Mouse (Mus musculus): ENCODE measurements around the gene App.

The App gene

GRCm38 (mm10) chr16:84969026-84969425 is 204.5 kb downstream of the App start:
- no peak for DNase-seq

- no peak for DNase-seq
Observed at GRCm38 (mm10) chr16:84966983-84967382, 206.6 kb downstream of the App start.

DNA sequence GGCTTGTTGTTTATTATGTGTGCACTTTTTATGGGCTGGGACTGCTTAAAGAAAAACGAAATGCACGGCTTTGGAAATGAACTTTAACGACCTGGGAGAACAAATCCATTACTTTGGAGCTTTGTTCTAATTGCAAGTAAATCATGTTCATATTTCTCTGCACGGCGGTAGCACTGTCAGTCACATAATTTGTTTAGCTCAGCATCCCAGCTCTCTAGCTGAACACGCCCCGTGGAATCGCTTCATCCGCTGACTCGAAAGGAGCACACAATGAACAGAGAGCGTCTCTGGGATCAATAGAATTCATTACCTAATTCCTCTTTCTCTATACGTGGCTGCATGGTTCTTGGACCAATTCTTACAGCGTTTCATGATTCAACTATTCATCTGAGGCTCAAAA is 207.5 kb downstream of the App start:
- DNase-seq = no peak

DNA sequence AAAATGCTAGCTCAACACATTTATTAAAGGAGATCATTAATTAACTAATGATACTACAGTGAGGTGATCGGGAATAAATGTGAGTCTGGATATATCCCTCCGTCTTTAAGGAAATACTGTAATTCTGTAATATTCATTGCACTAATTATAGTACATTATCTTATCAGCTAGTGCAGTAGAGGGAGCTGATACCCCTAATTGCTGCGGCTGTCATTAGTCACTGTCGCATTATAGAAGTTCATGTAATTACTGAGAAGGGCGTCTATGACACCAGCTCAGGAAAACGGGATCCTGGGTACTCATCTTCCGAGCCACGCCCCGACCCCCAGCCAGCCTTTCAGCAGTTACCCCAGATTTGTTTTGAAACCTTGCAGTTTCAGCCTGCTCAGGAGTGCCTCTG is 209.6 kb downstream of the App start:
- no peak for DNase-seq

GRCm38 (mm10) chr16:84963527-84963926 is 210.0 kb downstream of the App start:
- DNase-seq = no peak

- no peak for DNase-seq
Observed at GRCm38 (mm10) chr16:84957253-84957652, 216.3 kb downstream of the App start.

- DNase-seq = no peak
Observed at GRCm38 (mm10) chr16:84956690-84957089, 216.9 kb downstream of the App start.

- DNase-seq = no peak
Observed at GRCm38 (mm10) chr16:84955840-84956239, 217.7 kb downstream of the App start.

GRCm38 (mm10) chr16:84955204-84955839 is 218.2 kb downstream of the App start:
- peak; percentile 53 to 73 for DNase-seq

- DNase-seq = no peak
Observed at GRCm38 (mm10) chr16:84931024-84931423, 242.5 kb downstream of the App start.

GRCm38 (mm10) chr16:84927827-84928226 is 245.7 kb downstream of the App start:
- no peak for DNase-seq

DNA sequence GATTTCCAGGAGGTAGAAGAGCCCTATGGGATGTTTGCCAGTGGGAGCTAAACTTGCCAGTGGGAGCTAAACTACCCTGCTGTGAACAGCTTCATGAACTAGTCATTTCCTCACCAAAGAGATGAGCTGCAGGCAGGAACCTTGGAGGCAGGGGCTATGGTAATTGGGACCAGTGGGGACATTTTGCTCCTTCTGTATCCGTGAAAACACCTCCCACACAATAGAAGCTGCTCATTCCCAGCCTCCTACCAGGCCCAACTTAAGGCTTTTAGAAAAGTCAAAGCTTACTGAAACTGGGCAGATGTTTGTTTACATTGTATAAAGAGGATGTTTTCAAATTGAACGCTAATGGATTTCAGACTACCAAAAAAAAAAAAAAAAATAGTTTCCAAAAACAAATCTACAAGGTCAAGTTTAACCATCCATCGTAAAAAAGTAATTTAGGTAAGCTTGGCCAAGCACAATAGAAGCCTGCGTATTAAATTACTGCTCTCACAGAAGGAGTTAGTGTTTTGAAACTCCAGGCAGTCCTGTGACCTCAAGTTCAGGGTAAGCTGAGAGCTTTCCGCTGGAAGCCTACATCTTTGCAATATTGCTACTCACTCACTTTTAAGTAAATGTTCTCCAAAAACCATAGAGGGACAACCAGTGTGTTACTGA is 253.8 kb downstream of the App start:
- DNase-seq = no peak

DNA sequence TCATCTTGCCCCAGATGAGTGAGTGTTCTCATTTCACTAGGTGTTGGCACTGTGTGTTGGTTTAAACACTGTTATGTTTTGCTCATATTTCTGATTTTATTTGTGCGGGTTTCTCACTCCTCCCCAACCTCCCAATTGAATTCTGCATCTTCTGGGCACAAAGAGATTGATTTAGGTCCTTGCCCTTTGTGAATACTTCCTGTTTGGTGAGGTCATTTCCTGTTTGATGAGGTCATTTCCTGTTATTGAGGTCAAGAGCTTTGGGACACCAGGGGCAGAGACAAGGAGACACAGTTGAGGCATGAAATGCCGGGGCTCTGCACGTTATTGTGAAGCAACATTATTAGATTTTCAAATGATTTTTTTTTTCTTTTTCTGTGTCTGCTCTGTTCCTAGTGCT is 254.5 kb downstream of the App start:
- DNase-seq = no peak

DNA sequence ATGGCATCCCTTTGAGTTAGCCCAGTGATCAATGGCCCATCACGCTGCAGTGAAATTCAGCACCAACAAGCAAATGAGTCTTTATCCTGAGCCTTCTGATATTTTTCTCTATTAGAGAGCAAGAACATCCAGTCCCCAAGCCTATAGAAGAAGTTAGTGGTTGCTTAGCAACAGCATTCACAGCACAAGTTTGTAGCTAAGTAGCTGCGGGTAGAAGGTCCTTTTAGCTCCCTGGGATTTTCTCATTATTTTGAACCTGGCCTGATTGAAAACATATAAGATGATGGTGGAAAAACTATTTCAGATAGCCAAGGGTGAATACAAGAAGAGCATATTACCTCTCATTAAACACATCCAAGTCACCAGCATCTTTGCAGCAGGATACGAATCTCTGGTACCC is 256.8 kb downstream of the App start:
- no peak for DNase-seq

GRCm38 (mm10) chr16:84911477-84912165 is 261.9 kb downstream of the App start:
- no peak for DNase-seq

- DNase-seq = no peak
Observed at GRCm38 (mm10) chr16:84902995-84903394, 270.6 kb downstream of the App start.

Measured in spleen, adult 18-20 months (tissue).